Mouse (Mus musculus) kidney, embryonic 16.5 days (tissue): ENCODE results near the gene Cep295nl. TPM values are rescaled to one million over a fixed set of nuclear protein-coding genes. Genes with fewer than 3 reads are reported as not detected.
A peak's percentile ranks its signal among the peaks of the same experiment; 100 is the strongest.

Experiments
- ATAC-seq: fragments of 200-750 bp; cut with Nextera tagmentation; 2 replicates; pipeline ENCODE4 v1.8.0; 2017; ENCODE audit warnings: moderate TSS enrichment; ENCODE audit not compliant: low FRiP score, low TSS enrichment
- H3K27ac ChIP-seq: fragments of 300-500 bp; sonication (generic); 2 replicates; pipeline ENCODE4 v1.5.1; 2014; ENCODE audit warnings: low read length
- H3K27me3 ChIP-seq: fragments of 300-500 bp; sonication (generic); 2 replicates; pipeline ENCODE4 v1.6.1; 2014; ENCODE audit warnings: low read length, control low read depth, mixed read lengths; ENCODE audit not compliant: insufficient read depth
- H3K36me3 ChIP-seq: fragments of 300-500 bp; sonication (generic); 2 replicates; pipeline ENCODE4 v1.6.1; 2014; ENCODE audit warnings: low read length, control low read depth, mixed read lengths; ENCODE audit not compliant: insufficient read depth
- H3K4me1 ChIP-seq: fragments of 300-500 bp; sonication (generic); 2 replicates; pipeline ENCODE4 v1.6.1; 2014; ENCODE audit warnings: low read length, control low read depth, mixed read lengths; ENCODE audit not compliant: insufficient read depth
- H3K4me2 ChIP-seq: fragments of 300-500 bp; sonication (generic); replicated peaks from 2 replicates; pipeline ENCODE4 v1.6.1; 2014; ENCODE audit warnings: low read depth, low read length
- H3K4me3 ChIP-seq: fragments of 300-500 bp; sonication (generic); 2 replicates; pipeline ENCODE4 v1.5.1; 2014; ENCODE audit warnings: mild to moderate bottlenecking, low read length
- H3K9ac ChIP-seq: fragments of 300-500 bp; sonication (generic); replicated peaks from 2 replicates; pipeline ENCODE4 v1.6.1; 2014; ENCODE audit warnings: low read length
- H3K9me3 ChIP-seq: fragments of 300-500 bp; sonication (generic); 2 replicates; pipeline ENCODE4 v1.6.1; 2016; ENCODE audit warnings: low read length, control low read depth
- WGBS: fragments of 180-500 bp; shearing (Covaris S2); extraction: QIAGEN DNeasy Blood & Tissue Kit; methylation state at CpG from one replicate; pipeline ENCODE4 v1.1.7; 2014; 5-methylcytosine and 5-hydroxymethylcytosine counted together
- polyA plus RNA-seq: library from polyadenylated mRNA; unstranded; fragments of >200 nt; fragmentation: Nextera tagmentation; extraction: Ambion mirVana; gene quantifications from 2 replicates; pipeline ENCODE4 v1.2.1, GENCODE M21; 2015

Gene Cep295nl
- polyA plus RNA-seq, 1 experiment from 2014 or later, result 0.39 TPM

GRCm38 (mm10) chr11:118346395-118347096 is 4.2 kb upstream of the Cep295nl start:
- Histone ChIP-seq H3K9ac (no peak overlapping the region), H3K27ac (no peak overlapping the region), H3K4me2 (no peak overlapping the region), H3K36me3 (no peaks in the 10 kb centered on the region), H3K9me3 (no peaks in the 10 kb centered on the region), H3K4me3 (no peak overlapping the region), H3K4me1 (peaks cover 59% of the 10 kb centered on the region), H3K27me3 (no peaks in the 10 kb centered on the region)
- 75% methylated on average over 8 of the region's 8 CpGs for WGBS
- no peak for ATAC-seq

DNA sequence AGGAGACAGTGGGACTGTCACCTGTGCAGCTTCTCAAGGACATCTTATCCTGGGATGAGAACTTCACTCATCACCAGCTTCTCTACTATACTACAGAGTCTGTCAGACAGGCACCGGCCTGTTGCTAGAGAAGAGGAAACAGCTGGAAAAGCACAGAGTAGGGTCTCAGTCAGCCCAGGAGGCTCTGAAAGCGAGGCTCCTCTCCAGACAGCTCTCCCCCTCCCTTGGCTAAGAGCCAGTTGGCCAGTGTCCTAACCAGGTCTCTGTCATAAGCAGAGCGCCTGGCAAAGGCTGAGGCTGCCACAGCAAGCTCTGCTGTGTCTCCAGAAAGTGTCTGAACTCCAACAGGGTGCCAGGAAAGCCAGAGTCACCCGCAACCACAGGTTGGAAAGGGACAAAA is 3.4 kb upstream of the Cep295nl start:
- no peak overlapping the region for H3K27ac ChIP-seq
- H3K36me3 ChIP-seq, result no peaks in the 10 kb centered on the region
- H3K9me3 ChIP-seq, result no peaks in the 10 kb centered on the region
- no peak overlapping the region for H3K9ac ChIP-seq
- peaks cover 59% of the 10 kb centered on the region for H3K4me1 ChIP-seq
- no peaks in the 10 kb centered on the region for H3K27me3 ChIP-seq
- 0 out of 2 replicates have a peak, but pooled peaks have one; percentile 16 for ATAC-seq
- H3K4me3 ChIP-seq, result no peak overlapping the region
- WGBS, result 36% methylated on average over 4 of the region's 4 CpGs
- H3K4me2 ChIP-seq, result no peak overlapping the region

DNA sequence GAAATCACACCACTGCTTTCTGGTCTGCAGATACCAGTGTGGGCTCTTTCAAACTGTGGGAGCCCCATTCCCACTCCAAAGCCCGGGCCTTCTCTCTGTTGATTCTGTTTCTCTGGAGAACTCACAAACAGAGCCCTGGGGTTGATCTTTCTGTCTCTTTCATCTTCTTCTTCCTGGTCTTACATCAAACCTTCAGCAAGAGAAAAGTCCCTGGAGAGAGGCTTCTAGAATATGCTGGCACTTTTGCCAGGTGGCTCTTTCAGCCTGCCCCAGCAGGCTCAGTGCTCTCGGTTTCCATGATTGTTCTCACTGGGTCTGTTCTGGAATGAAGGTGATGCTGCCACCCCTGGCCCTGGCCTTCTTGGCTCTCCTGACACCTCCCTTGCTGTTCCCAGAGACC is 1.3 kb upstream of the Cep295nl start:
- Histone ChIP-seq H3K4me3 (no peak overlapping the region), H3K9ac (no peak overlapping the region), H3K36me3 (no peaks in the 10 kb centered on the region), H3K27me3 (no peaks in the 10 kb centered on the region), H3K9me3 (no peaks in the 10 kb centered on the region), H3K4me1 (peaks cover 47% of the 10 kb centered on the region), H3K4me2 (no peak overlapping the region), H3K27ac (no peak overlapping the region)
- no peak for ATAC-seq
- WGBS, result 75% methylated on average over 2 of the region's 2 CpGs

DNA sequence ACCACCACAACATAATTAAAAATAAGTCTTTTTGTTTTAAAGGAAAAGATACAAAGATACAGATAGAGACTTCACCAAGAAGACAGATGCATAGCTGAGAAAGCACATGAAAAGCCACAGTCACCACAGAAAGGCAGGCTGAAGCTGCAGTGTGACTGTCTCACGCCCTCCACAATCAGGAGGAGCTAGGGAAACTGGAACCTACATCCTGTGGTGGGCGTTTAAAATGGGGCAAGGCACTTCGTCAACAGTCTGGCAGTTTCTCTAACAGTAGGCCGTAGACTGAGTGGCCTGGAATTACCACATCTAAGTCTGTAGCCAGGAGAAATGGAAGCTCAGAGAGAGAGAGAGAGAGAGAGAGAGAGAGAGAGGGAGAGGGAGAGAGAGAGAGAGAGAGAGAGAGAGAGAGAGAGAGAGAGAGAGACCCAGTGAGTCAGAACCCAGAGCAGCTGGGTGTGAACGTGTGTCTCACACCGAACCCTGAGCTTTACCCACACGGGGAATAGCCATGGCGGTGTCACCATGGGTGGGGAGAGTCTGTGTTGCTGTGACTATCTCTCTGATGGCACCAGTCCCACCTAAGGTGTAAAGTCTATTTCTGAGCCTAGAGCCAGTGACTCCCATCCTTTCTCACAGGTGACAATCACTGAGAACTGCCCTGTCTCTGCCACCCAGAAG is 4.7 kb downstream of the Cep295nl start:
- no peak overlapping the region for H3K4me3 ChIP-seq
- H3K9me3 ChIP-seq, result no peaks in the 10 kb centered on the region
- no peak overlapping the region for H3K9ac ChIP-seq
- 64% methylated on average over 8 of the region's 8 CpGs for WGBS
- peaks cover 3% of the 10 kb centered on the region; the same call in 1 of the 2 replicates for H3K36me3 ChIP-seq
- no peak overlapping the region for H3K27ac ChIP-seq
- peaks cover 24% of the 10 kb centered on the region for H3K4me1 ChIP-seq
- no peak overlapping the region for H3K4me2 ChIP-seq
- no peak for ATAC-seq
- H3K27me3 ChIP-seq, result no peaks in the 10 kb centered on the region

- H3K9ac ChIP-seq, result no peak overlapping the region
- WGBS, result 57% methylated on average over 17 of the region's 17 CpGs
- ATAC-seq, result no peak
- peaks cover 9% of the 10 kb centered on the region for H3K4me1 ChIP-seq
- H3K36me3 ChIP-seq, result peaks cover 13% of the 10 kb centered on the region; the same call in 1 of the 2 replicates
- H3K9me3 ChIP-seq, result no peaks in the 10 kb centered on the region
- H3K4me3 ChIP-seq, result no peak overlapping the region
- H3K4me2 ChIP-seq, result no peak overlapping the region
- H3K27me3 ChIP-seq, result no peaks in the 10 kb centered on the region
- H3K27ac ChIP-seq, result no peak overlapping the region
Measured at GRCm38 (mm10) chr11:118333431-118333830, 8.9 kb downstream of the Cep295nl start.

GRCm38 (mm10) chr11:118332376-118332775 is 9.9 kb downstream of the Cep295nl start:
- 84% methylated on average over 11 of the region's 11 CpGs for WGBS
- Histone ChIP-seq H3K9ac (no peak overlapping the region), H3K4me1 (peaks cover 16% of the 10 kb centered on the region), H3K4me2 (no peak overlapping the region), H3K4me3 (no peak overlapping the region), H3K27me3 (no peaks in the 10 kb centered on the region), H3K27ac (no peak overlapping the region), H3K36me3 (peaks cover 13% of the 10 kb centered on the region; the same call in 1 of the 2 replicates), H3K9me3 (no peaks in the 10 kb centered on the region)
- ATAC-seq, result no peak

- Histone ChIP-seq H3K4me3 (no peak overlapping the region), H3K4me1 (peaks cover 25% of the 10 kb centered on the region)
- 95% methylated on average over 16 of the region's 16 CpGs for WGBS
Measured at GRCm38 (mm10) chr11:118330777-118331176, 11.5 kb downstream of the Cep295nl start.

DNA sequence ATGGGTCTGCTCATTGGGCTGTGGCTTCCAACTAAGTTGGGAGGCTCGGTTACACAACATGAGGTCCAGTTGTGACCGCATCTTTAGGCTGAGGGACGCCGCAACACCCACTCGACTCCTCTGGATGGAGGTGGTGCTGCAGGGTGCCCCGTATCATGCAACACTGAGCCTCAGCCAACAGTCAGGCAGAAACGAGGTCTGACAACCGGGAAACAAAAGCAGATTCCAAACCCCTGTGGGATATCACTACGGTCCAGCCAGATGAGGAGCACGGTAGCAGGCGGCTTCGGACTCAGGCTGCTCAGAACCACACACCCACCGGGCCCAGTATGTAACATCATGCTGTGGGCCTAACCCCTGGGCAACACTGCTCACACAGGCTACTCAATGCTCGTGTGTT is 11.9 kb downstream of the Cep295nl start:
- Histone ChIP-seq H3K4me3 (no peak overlapping the region), H3K36me3 (peaks cover 13% of the 10 kb centered on the region; the same call in 1 of the 2 replicates), H3K27ac (no peak overlapping the region), H3K9me3 (no peaks in the 10 kb centered on the region), H3K27me3 (no peaks in the 10 kb centered on the region), H3K4me1 (peaks cover 25% of the 10 kb centered on the region), H3K4me2 (no peak overlapping the region), H3K9ac (no peak overlapping the region)
- WGBS, result 93% methylated on average over 14 of the region's 14 CpGs
- no peak for ATAC-seq

More at GRCm38 (mm10) chr11:118330777-118331176, 11.5 kb downstream of the Cep295nl start:
- ATAC-seq, result no peak
- H3K9ac ChIP-seq, result no peak overlapping the region
- H3K4me2 ChIP-seq, result no peak overlapping the region
- no peak overlapping the region for H3K27ac ChIP-seq
- H3K9me3 ChIP-seq, result no peaks in the 10 kb centered on the region
- no peaks in the 10 kb centered on the region for H3K27me3 ChIP-seq
- H3K36me3 ChIP-seq, result peaks cover 13% of the 10 kb centered on the region; the same call in 1 of the 2 replicates

GRCm38 (mm10) chr11:118328947-118329346 is 13.4 kb downstream of the Cep295nl start:
- Histone ChIP-seq H3K9ac (no peak overlapping the region), H3K9me3 (no peaks in the 10 kb centered on the region), H3K36me3 (peaks cover 13% of the 10 kb centered on the region; the same call in 1 of the 2 replicates), H3K27ac (no peak overlapping the region), H3K27me3 (no peaks in the 10 kb centered on the region), H3K4me3 (no peak overlapping the region), H3K4me2 (no peak overlapping the region), H3K4me1 (peaks cover 31% of the 10 kb centered on the region)
- no peak for ATAC-seq
- WGBS, result 90% methylated on average over 5 of the region's 5 CpGs

DNA sequence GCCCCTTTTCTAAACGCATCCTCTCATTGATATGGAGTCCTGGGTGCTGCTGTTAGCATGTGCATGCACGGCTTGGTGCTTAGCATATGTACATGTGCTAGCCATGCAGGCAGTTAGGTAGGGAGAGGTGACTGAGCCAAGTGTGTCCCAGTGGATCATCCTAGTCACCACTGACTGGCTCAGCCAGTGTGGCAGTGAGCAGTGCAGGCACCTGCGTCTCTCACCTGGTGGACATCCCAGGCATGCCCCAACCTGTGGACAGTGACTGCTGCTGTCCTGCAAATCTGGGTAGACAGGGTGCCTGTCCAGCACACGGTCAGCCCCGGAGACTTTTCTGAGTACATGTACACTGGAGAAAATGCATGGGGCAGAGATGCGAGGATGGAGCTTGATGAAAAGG is 13.8 kb downstream of the Cep295nl start:
- ATAC-seq, result no peak
- Histone ChIP-seq H3K9ac (no peak overlapping the region), H3K4me2 (no peak overlapping the region), H3K36me3 (peaks cover 13% of the 10 kb centered on the region; the same call in 1 of the 2 replicates), H3K27me3 (no peaks in the 10 kb centered on the region), H3K9me3 (no peaks in the 10 kb centered on the region), H3K4me3 (no peak overlapping the region), H3K4me1 (peaks cover 27% of the 10 kb centered on the region), H3K27ac (no peak overlapping the region)
- 93% methylated on average over 6 of the region's 6 CpGs for WGBS
